Mouse (Mus musculus): ENCODE data around the gene Enox1.

DNA sequence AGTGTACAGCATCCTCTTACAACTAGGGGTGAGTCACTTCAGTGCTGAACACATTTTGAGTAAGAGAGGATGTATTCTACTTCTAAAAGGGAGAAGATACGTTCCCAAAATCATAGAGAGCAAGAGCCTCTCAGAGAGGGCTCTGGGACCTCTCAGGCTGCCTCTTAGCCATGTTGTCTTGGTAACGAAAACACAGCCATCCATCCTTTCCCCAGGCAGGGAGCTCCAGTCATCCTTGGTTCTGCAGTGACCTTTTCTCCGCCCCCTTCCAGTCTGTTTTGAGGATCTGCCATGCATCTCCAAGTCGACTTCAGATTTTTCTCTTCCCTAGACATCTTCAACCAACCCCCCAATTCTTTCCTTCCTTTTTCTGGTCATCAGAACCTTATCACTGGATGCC lies 127.4 kb downstream of the Enox1 start:
- TF ChIP-seq CTCF (IDR thresholded peaks at IDR 0.05) (no peak), POLR2A (IDR thresholded peaks at IDR 0.05; ENCODE audit: insufficient read depth, low read depth, low read length) (no peak)
